19 mouse cellular contexts compared by ENCODE assay signal in the genomic region with DNA sequence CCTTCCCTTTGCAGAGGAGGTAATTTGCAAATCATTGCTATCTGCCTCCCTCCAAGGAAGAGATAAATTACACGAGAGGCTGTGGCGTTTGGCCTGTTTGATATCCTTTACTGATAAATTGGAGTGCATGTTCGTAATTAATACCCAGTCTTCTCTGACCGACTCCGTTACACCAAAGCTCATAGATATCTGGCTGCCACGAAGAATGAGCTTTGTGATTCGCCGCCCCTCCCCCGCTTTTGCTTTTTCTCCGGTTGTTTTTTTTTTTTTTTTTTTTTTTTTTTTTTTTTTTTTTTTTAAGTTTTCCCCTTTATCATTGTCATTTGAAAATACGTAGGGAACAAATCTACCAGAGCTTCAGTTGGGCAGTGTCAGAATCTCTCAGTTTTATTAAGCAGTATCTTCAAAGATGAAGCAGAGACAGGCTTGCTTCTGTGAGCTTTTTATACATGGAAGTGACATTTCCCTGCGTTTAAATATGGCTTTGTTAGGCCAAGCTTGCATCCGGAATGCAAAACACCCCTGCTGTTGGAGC.
DNase-seq lines count a peak whose midpoint lies in the region; ATAC-seq and TF ChIP-seq lines count a peak whose summit lies in the region.
"Had no signal": no experiment of that assay in that cellular context is flagged by ENCODE, and none has a peak within 500 bp of the region (broad histone marks: within the 10 kb centered on the region; RNA-seq: fewer than 3 reads in every experiment).

No protein-coding gene starts in this region.

- ATAC-seq in intestine, embryonic 14.5 days (replicated peaks; ENCODE audit: low FRiP score, low TSS enrichment, low read depth), result no peak
- no peak for ATAC-seq in intestine, embryonic 15.5 days
- no peak for ATAC-seq in midbrain, embryonic 13.5 days
- no peak for ATAC-seq in midbrain, postnatal 0 days (ENCODE audit: low FRiP score)
- ATAC-seq in embryonic facial prominence, embryonic 11.5 days (replicated peaks; ENCODE audit: insufficient number of reproducible peaks, low FRiP score, low TSS enrichment, low read depth), result no peak
- ATAC-seq: CD4-positive, CD25-positive, alpha-beta regulatory T cell, adult 4 months; intestine, postnatal 0 days had no signal

- no peaks in the 10 kb centered on the region for H3K36me3 ChIP-seq in intestine, embryonic 14.5 days (ENCODE audit: control insufficient read depth, insufficient read depth, low read length)
- no peaks in the 10 kb centered on the region for H3K36me3 ChIP-seq in intestine, embryonic 15.5 days
- no peaks in the 10 kb centered on the region for H3K36me3 ChIP-seq in midbrain, embryonic 13.5 days
- H3K36me3 ChIP-seq in midbrain, postnatal 0 days (ENCODE audit: insufficient read depth, low read length), result no peaks in the 10 kb centered on the region
- no peaks in the 10 kb centered on the region for H3K36me3 ChIP-seq in embryonic facial prominence, embryonic 11.5 days (replicated peaks; ENCODE audit: control insufficient read depth, insufficient read depth, low read depth, low read length)
- H3K36me3 ChIP-seq: forebrain, embryonic 12.5 days; lung, embryonic 15.5 days had no signal

- no peaks in the 10 kb centered on the region for H3K4me1 ChIP-seq in intestine, embryonic 14.5 days (replicated peaks; ENCODE audit: control insufficient read depth, insufficient read depth, low read length)
- 0 out of 2 replicates have a peak, but pooled peaks cover 4% of the 10 kb centered on the region for H3K4me1 ChIP-seq in intestine, embryonic 15.5 days (replicated peaks)
- H3K4me1 ChIP-seq in midbrain, embryonic 13.5 days (replicated peaks), result peaks cover 18% of the 10 kb centered on the region
- H3K4me1 ChIP-seq in midbrain, postnatal 0 days (ENCODE audit: insufficient read depth, low read length), result no peaks in the 10 kb centered on the region
- H3K4me1 ChIP-seq in embryonic facial prominence, embryonic 11.5 days (ENCODE audit: control insufficient read depth, insufficient read depth, low read length), result no peaks in the 10 kb centered on the region
- H3K4me1 ChIP-seq: lung, embryonic 15.5 days had no signal

- H3K27ac ChIP-seq in intestine, embryonic 14.5 days (ENCODE audit: low read depth), result no peak overlapping the region
- no peak overlapping the region for H3K27ac ChIP-seq in intestine, embryonic 15.5 days
- H3K27ac ChIP-seq in midbrain, embryonic 13.5 days, result peak overlapping the region; percentile 35; the same call in 1 of the 2 replicates
- H3K27ac ChIP-seq in midbrain, postnatal 0 days (ENCODE audit: low read depth, low read length), result no peak overlapping the region
- no peak overlapping the region for H3K27ac ChIP-seq in embryonic facial prominence, embryonic 11.5 days (replicated peaks; ENCODE audit: low read depth, low read length)
- H3K27ac ChIP-seq: forebrain, embryonic 12.5 days; heart, adult 2 months; layer of hippocampus, adult 2 months; lung, embryonic 15.5 days had no signal

- H3K9ac ChIP-seq in intestine, embryonic 14.5 days (ENCODE audit: low read length), result no peak overlapping the region
- no peak overlapping the region for H3K9ac ChIP-seq in intestine, embryonic 15.5 days
- no peak overlapping the region for H3K9ac ChIP-seq in midbrain, embryonic 13.5 days (replicated peaks)
- no peak overlapping the region for H3K9ac ChIP-seq in midbrain, postnatal 0 days (replicated peaks; ENCODE audit: low read length, poor library complexity, severe bottlenecking)
- no peak overlapping the region for H3K9ac ChIP-seq in embryonic facial prominence, embryonic 11.5 days (replicated peaks; ENCODE audit: low read length)
- H3K9ac ChIP-seq: forebrain, embryonic 12.5 days; lung, embryonic 15.5 days had no signal

- peak; percentile 50 for DNase-seq in intestine, embryonic 14.5 days (ENCODE audit: low spot score)
- DNase-seq in midbrain, postnatal 0 days (ENCODE audit: low spot score), result no peak
- peak; percentile 47 for DNase-seq in embryonic facial prominence, embryonic 11.5 days (ENCODE audit: low spot score)
- peak; percentile 17 for DNase-seq in mesoderm, embryonic 11.5 days (ENCODE audit: low read depth, low spot score)
- DNase-seq in heart, adult 8-10 months (ENCODE audit: low spot score), result no peak
- no peak for DNase-seq in adrenal gland, postnatal 36 days
- DNase-seq: adrenal gland, postnatal 14 days; cerebellum, adult 9-10 months; heart, adult 2 months; liver; right cerebral cortex, postnatal 4 days; thymus, postnatal 4 days had no signal

- H3K9me3 ChIP-seq in intestine, embryonic 14.5 days (ENCODE audit: control insufficient read depth, low read length), result no peaks in the 10 kb centered on the region
- no peaks in the 10 kb centered on the region for H3K9me3 ChIP-seq in intestine, embryonic 15.5 days
- no peaks in the 10 kb centered on the region for H3K9me3 ChIP-seq in midbrain, embryonic 13.5 days
- no peaks in the 10 kb centered on the region for H3K9me3 ChIP-seq in midbrain, postnatal 0 days (ENCODE audit: low read length)
- no peaks in the 10 kb centered on the region for H3K9me3 ChIP-seq in embryonic facial prominence, embryonic 11.5 days (replicated peaks; ENCODE audit: control insufficient read depth, low read length)
- H3K9me3 ChIP-seq: forebrain, embryonic 12.5 days; lung, embryonic 15.5 days had no signal

- no peak overlapping the region for H3K4me3 ChIP-seq in intestine, embryonic 14.5 days (ENCODE audit: low read depth, low read length)
- H3K4me3 ChIP-seq in intestine, embryonic 15.5 days (replicated peaks), result no peak overlapping the region
- H3K4me3 ChIP-seq in midbrain, embryonic 13.5 days (replicated peaks), result no peak overlapping the region
- H3K4me3 ChIP-seq in midbrain, postnatal 0 days (ENCODE audit: low read depth, low read length), result no peak overlapping the region
- H3K4me3 ChIP-seq in embryonic facial prominence, embryonic 11.5 days (ENCODE audit: low read depth, low read length), result no peak overlapping the region
- H3K4me3 ChIP-seq: forebrain, embryonic 12.5 days; heart, adult 2 months; layer of hippocampus, adult 2 months; lung, embryonic 15.5 days had no signal

- TF ChIP-seq CTCF in midbrain, postnatal 0 days (IDR thresholded peaks at IDR 0.05), result no peak

- WGBS in intestine, embryonic 14.5 days, result 25% methylated on average over 13 of the region's 13 CpGs
- 26% methylated on average over 13 of the region's 13 CpGs for WGBS in intestine, embryonic 15.5 days
- WGBS in midbrain, embryonic 13.5 days, result 22% methylated on average over 13 of the region's 13 CpGs
- WGBS in midbrain, postnatal 0 days, result 22% methylated on average over 13 of the region's 13 CpGs
- WGBS in embryonic facial prominence, embryonic 11.5 days, result 25% methylated on average over 13 of the region's 13 CpGs

- H3K4me2 ChIP-seq in intestine, embryonic 14.5 days (ENCODE audit: low read length), result no peak overlapping the region
- H3K4me2 ChIP-seq in intestine, embryonic 15.5 days (replicated peaks), result no peak overlapping the region
- peak overlapping the region; percentile 20; the same call in 1 of the 2 replicates for H3K4me2 ChIP-seq in midbrain, embryonic 13.5 days (replicated peaks)
- H3K4me2 ChIP-seq in midbrain, postnatal 0 days (ENCODE audit: low read depth, low read length, poor library complexity, severe bottlenecking), result no peak overlapping the region
- H3K4me2 ChIP-seq in embryonic facial prominence, embryonic 11.5 days (ENCODE audit: low read depth, low read length), result no peak overlapping the region
- H3K4me2 ChIP-seq: forebrain, embryonic 12.5 days; lung, embryonic 15.5 days had no signal

- no peaks in the 10 kb centered on the region for H3K27me3 ChIP-seq in intestine, embryonic 14.5 days (replicated peaks; ENCODE audit: control insufficient read depth, insufficient read depth, low read length)
- H3K27me3 ChIP-seq in intestine, embryonic 15.5 days (replicated peaks), result 0 out of 2 replicates have a peak, but pooled peaks cover 3% of the 10 kb centered on the region
- 0 out of 2 replicates have a peak, but pooled peaks cover 4% of the 10 kb centered on the region for H3K27me3 ChIP-seq in midbrain, embryonic 13.5 days
- H3K27me3 ChIP-seq in midbrain, postnatal 0 days (ENCODE audit: insufficient read depth, low read length), result no peaks in the 10 kb centered on the region
- H3K27me3 ChIP-seq in embryonic facial prominence, embryonic 11.5 days (ENCODE audit: control insufficient read depth, insufficient read depth, low read length), result 0 out of 2 replicates have a peak, but pooled peaks cover 2% of the 10 kb centered on the region
- H3K27me3 ChIP-seq: lung, embryonic 15.5 days had no signal

Comparison
In these comparisons a context has a peak if more than half of its experiments do, and no peak if none do; other contexts are left out.
1. DNase-seq: peak in intestine, embryonic 14.5 days (single experiment), embryonic facial prominence, embryonic 11.5 days (single experiment) and mesoderm, embryonic 11.5 days (single experiment); none in midbrain, postnatal 0 days (single experiment), heart, adult 8-10 months (single experiment) and adrenal gland, postnatal 36 days (0 of 2).